Mouse (Mus musculus): ENCODE measurements around the gene Eda. TPM values are rescaled to one million over a fixed set of nuclear protein-coding genes. Genes with fewer than 3 reads are reported as not detected.
A peak's percentile ranks its signal among the peaks of the same experiment; 100 is the strongest.
"Not testable (repeated sequence)": the region's sequence is repeated elsewhere in the genome, so short reads cannot be mapped to it uniquely, and the experiment has no call there.

Eda gene
- polyA plus RNA-seq, 1 experiment from 2014 or later, result 2.7 TPM

DNA sequence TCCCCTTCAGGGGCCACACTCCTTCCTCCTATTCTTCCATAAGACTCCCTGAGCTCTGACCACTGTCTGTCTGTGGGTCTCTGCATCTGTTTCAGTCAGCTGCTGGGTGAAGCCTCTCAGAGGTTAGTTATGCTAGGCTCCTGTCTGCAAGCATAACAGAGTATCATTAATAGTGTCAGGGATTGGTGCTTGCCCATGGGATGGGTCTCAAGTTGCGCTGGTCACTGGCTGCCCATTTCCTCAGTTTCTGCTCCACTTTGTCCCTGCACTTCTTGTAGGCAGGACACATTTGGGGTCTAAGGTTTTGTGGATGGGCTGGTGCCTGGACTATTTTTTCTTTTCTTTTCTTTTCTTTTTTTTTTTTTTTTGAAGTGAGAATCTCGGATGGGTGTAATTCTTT is 467.2 kb downstream of the Eda start, which contains the start of gene Awat2:
TSS of gene Awat2 (minus strand) at position 101 of the 400 bp plus-strand sequence.
- not testable (repeated sequence) for H3K36me3 ChIP-seq; H3K9me3 ChIP-seq; H3K27ac ChIP-seq (replicated peaks); H3K4me2 ChIP-seq; H3K4me3 ChIP-seq; H3K27me3 ChIP-seq; ATAC-seq (ENCODE audit: low FRiP score, low read depth); H3K9ac ChIP-seq; H3K4me1 ChIP-seq (replicated peaks)
- WGBS, result 93% methylated on average over 2 of the region's 2 CpGs

DNA sequence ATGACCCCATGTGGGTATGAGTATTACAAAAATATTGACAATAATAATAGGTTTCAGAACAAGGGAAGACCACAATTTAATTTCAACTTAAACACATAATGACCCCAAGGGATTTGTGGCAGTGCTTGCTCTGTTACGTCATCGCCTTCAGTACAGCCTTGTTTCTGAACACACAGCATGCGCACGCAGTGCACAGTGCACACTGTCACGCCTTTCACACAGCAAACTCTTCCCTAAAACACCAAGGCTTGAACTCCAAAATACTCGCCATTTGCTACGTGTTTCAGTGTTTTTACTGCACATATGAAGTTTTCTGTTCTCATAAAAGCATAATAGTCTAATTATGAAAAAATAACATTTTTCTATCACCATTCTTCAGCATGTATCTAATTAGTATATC is 468.1 kb downstream of the Eda start:
- Histone ChIP-seq H3K9me3 (no peaks in the 10 kb centered on the region), H3K36me3 (no peaks in the 10 kb centered on the region), H3K4me3 (no peak overlapping the region), H3K9ac (no peak overlapping the region), H3K4me2 (no peak overlapping the region), H3K4me1 (replicated peaks) (no peaks in the 10 kb centered on the region), H3K27me3 (no peaks in the 10 kb centered on the region), H3K27ac (replicated peaks) (no peak overlapping the region)
- no peak for ATAC-seq (ENCODE audit: low FRiP score, low read depth)
- WGBS, result 90% methylated on average over 7 of the region's 7 CpGs

MicroRNAs encoded within 50 kb of the gene (microRNA counts, 519-probe panel; counts per million panel counts)
- microRNA mmu-miR-676, result 2,985 counts per million, percentile 58 among the panel's probes with 10 or more counts

Small RNA genes within 50 kb of the gene (microRNA-seq; reads per million reads assigned to microRNA genes)
- gene Mir676, result 789 reads per million, percentile 76 among the genes with 10 or more reads in this experiment

Other genes with a start within 250 kb of the Eda start
- gene Tmem28, start 154.6 kb upstream of the Eda start, polyA plus RNA-seq (2015; fragmentation: Nextera tagmentation; extraction: Ambion mirVana), result 1.8 and 2.1 TPM in 2 replicates